Mouse (Mus musculus) heart, postnatal 0 days (tissue): Measurements from ENCODE around the gene Trmt2b. TPM values are rescaled to one million over a fixed set of nuclear protein-coding genes. Genes with fewer than 3 reads are reported as not detected.

Experiments
- ATAC-seq: fragments of 200-750 bp; cut with Nextera tagmentation; 2 replicates; pipeline ENCODE4 v1.8.0; 2017; ENCODE audit warnings: low read depth, moderate number of reproducible peaks, moderate library complexity; ENCODE audit not compliant: insufficient read depth
- DNase-seq: peaks from one replicate; pipeline ENCODE4 v3.0.0-alpha.2; 2016; ENCODE audit warnings: low spot score
- H3K27ac ChIP-seq: fragments of 300-500 bp; sonication (generic); 2 replicates; pipeline ENCODE4 v1.5.1; 2014; ENCODE audit warnings: low read depth, mild to moderate bottlenecking
- H3K27me3 ChIP-seq: fragments of 300-500 bp; sonication (generic); 2 replicates; pipeline ENCODE4 v1.6.1; 2014; ENCODE audit warnings: low read length, mixed read lengths; ENCODE audit not compliant: control insufficient read depth, insufficient read depth
- H3K36me3 ChIP-seq: fragments of 300-500 bp; sonication (generic); replicated peaks from 2 replicates; pipeline ENCODE4 v1.6.1; 2014; ENCODE audit warnings: low read length, mixed read lengths; ENCODE audit not compliant: control insufficient read depth, insufficient read depth
- H3K4me1 ChIP-seq: fragments of 300-500 bp; sonication (generic); 2 replicates; pipeline ENCODE4 v1.6.1; 2014; ENCODE audit warnings: antibody characterized with exemption; ENCODE audit not compliant: control insufficient read depth, insufficient read depth
- H3K4me2 ChIP-seq: fragments of 300-500 bp; sonication (generic); 2 replicates; pipeline ENCODE4 v1.6.1; 2014; ENCODE audit warnings: low read depth, mild to moderate bottlenecking, low read length, moderate library complexity
- H3K4me3 ChIP-seq: fragments of 300-500 bp; sonication (generic); 2 replicates; pipeline ENCODE4 v1.5.1; 2014; ENCODE audit warnings: low read depth, low read length
- H3K9ac ChIP-seq: fragments of 300-500 bp; sonication (generic); replicated peaks from 2 replicates; pipeline ENCODE4 v1.6.1; 2014; ENCODE audit warnings: low read depth, low read length, mixed read lengths
- H3K9me3 ChIP-seq: fragments of 300-500 bp; sonication (generic); replicated peaks from 2 replicates; pipeline ENCODE4 v1.6.1; 2016; ENCODE audit warnings: low read length; ENCODE audit not compliant: control insufficient read depth
- CTCF ChIP-seq: IDR thresholded peaks from 2 replicates; pipeline ENCODE4 v1.5.1; 2016; ENCODE audit warnings: antibody characterized with exemption, control low read depth, low read depth
- EP300 ChIP-seq: IDR thresholded peaks from 2 replicates; pipeline ENCODE4 v1.6.1; 2016; ENCODE audit warnings: antibody characterized with exemption, low read depth
- WGBS: fragments of 180-500 bp; shearing (Covaris S2); extraction: QIAGEN DNeasy Blood & Tissue Kit; methylation state at CpG from one replicate; pipeline ENCODE4 v1.1.7; 2014; 5-methylcytosine and 5-hydroxymethylcytosine counted together
- polyA plus RNA-seq: library from polyadenylated mRNA; unstranded; fragments of >200 nt; fragmentation: Nextera tagmentation; extraction: Ambion mirVana; gene quantifications from 2 replicates; pipeline ENCODE4 v1.2.1, GENCODE M21; 2015
- total RNA-seq: library from RNA; depleted of rRNA; stranded (reverse); fragments of >200 nt; gene quantifications from 2 replicates; pipeline ENCODE4 v1.2.3, GENCODE M21; 2014; ENCODE audit warnings: low replicate concordance

Gene Trmt2b
- total and polyA plus RNA-seq, 2 experiments from 2014 or later: 36.2 to 49.2 TPM

DNA sequence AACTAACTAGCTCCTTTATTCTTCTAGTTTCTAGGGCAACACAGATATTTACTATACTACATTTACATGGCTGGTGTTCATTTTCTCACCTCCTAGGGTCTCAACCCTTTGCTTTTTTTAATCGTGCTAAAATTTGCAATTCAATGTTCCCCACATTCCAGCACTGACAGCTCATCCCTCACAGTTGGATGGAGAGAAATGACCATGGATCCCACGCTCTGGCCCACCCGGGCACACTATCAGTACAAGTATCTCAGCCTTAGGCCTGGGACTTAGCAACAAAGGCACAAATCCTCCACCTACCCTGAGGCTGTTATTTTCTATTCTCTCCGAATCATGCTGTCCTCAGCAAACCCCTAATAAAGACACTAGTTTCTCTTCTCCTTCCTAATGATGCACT lies 9.0 kb upstream of the Trmt2b start:
- DNase-seq (no peak), ATAC-seq (no peak)
- no peak for TF ChIP-seq EP300
- TF ChIP-seq CTCF: no peak
- Histone ChIP-seq H3K4me1 (no peaks in the 10 kb centered on the region), H3K36me3 (no peaks in the 10 kb centered on the region), H3K4me2 (no peak overlapping the region), H3K9ac (no peak overlapping the region), H3K27ac (no peak overlapping the region), H3K9me3 (no peaks in the 10 kb centered on the region), H3K4me3 (no peak overlapping the region), H3K27me3 (no peaks in the 10 kb centered on the region)
- WGBS: 64% methylated on average over 4 of the region's 4 CpGs

DNA sequence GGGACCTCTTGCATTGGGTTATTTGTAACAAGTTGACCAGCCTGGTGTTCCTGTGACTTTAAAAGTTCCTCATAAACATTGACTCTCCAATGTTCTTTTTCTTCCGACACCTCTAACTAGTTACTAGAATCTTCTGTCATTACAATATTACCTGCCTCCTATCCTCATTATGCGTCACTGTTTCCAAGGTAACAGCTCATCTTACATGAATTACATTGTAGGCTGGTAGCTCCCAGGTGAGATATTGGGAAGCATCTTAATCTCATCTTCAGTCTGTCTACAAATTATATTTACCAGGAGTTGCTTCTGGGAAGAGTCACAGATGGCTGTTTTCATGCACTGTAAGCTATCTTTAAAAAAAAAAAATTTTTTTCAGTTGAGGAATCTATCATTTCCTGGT lies 8.3 kb upstream of the Trmt2b start:
- H3K9ac ChIP-seq: no peak overlapping the region
- no peak overlapping the region for H3K4me3 ChIP-seq
- no peaks in the 10 kb centered on the region for H3K36me3 ChIP-seq
- H3K27ac ChIP-seq: no peak overlapping the region
- H3K4me2 ChIP-seq: no peak overlapping the region
- ATAC-seq: no peak
- H3K4me1 ChIP-seq: no peaks in the 10 kb centered on the region
- no peak for TF ChIP-seq EP300
- no peak for TF ChIP-seq CTCF
- DNase-seq: no peak
- H3K27me3 ChIP-seq: no peaks in the 10 kb centered on the region
- whole genome bisulfite sequencing: 90% methylated on average over 2 of the region's 2 CpGs
- no peaks in the 10 kb centered on the region for H3K9me3 ChIP-seq

DNA sequence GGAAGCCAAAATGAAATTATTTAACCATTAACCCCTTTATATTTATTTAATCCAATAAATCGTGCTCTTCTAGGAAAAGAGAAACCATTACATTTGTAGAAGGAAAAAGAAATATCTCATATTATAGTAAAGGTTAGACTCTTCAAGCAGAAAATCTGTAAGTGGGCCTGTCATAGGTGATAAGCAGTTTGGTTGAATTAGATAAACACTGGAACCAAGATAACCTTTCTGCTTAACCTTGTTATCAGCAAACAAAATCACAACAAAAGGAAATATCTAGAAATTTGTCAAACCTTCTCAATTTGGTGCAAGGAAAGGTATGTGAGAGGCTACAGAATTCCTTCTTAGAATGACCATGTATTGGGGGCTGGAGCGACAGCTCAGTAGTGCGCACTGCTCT lies 3.7 kb upstream of the Trmt2b start:
- ATAC-seq (no peak), DNase-seq (no peak)
- H3K27ac ChIP-seq: no peak overlapping the region
- H3K27me3 ChIP-seq: no peaks in the 10 kb centered on the region
- H3K9ac ChIP-seq: no peak overlapping the region
- no peak overlapping the region for H3K4me3 ChIP-seq
- no peak for TF ChIP-seq EP300
- no peak for TF ChIP-seq CTCF
- no peaks in the 10 kb centered on the region for H3K9me3 ChIP-seq
- 72% methylated on average over 3 of the region's 3 CpGs for WGBS
- H3K4me1 ChIP-seq: no peaks in the 10 kb centered on the region
- no peaks in the 10 kb centered on the region for H3K36me3 ChIP-seq
- no peak overlapping the region for H3K4me2 ChIP-seq

DNA sequence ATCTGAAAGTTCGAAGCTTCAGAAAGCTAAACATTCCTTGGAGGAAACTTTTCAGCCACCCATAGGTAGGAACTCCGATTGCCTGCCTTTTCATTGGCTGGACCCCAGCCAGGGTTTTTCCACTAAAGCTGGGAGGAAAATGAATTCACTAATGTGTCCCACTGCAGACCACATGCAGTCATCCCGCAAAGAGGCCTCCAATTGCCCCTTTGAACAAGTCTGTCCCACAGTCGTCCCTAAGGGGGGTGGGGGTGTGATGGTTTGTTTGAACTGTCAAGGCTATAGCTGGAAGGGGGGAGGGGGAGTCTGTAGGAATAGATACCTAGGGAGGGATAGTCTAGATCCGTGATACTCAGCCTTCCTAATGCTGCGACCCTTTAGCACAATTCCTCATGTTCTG lies 1.1 kb downstream of the Trmt2b start:
- WGBS: 14% methylated on average over 6 of the region's 6 CpGs
- Histone ChIP-seq H3K9me3 (no peaks in the 10 kb centered on the region), H3K4me3 (peak overlapping the region; percentile 52), H3K27ac (peak overlapping the region; percentile 93), H3K9ac (peak overlapping the region; percentile 53; the same call in 1 of the 2 replicates), H3K36me3 (no peaks in the 10 kb centered on the region), H3K4me1 (no peaks in the 10 kb centered on the region), H3K27me3 (no peaks in the 10 kb centered on the region), H3K4me2 (peak overlapping the region; percentile 60)
- no peak for ATAC-seq
- TF ChIP-seq EP300: no peak
- TF ChIP-seq CTCF: no peak
- peak; percentile 12 for DNase-seq

DNA sequence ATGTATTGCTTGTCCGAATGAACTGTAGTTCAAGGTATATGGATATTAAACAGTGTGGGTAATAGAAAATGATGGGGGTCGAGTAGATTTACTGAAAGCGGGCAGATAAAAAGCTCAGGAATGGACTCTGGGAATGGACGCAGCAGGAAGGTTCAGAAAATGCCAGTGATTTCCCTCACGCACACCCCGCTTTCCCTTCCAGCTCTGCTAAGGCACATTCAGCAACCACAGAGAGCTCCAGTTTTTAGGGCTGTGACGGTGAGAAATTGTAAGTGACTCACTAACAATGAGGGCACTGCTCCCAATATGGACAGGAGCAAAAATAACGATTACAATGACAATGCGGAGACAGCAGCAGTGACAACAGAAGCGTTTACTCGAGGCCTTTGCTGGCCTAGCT lies 14.7 kb downstream of the Trmt2b start:
- H3K4me1 ChIP-seq: no peaks in the 10 kb centered on the region
- H3K36me3 ChIP-seq: peaks cover 41% of the 10 kb centered on the region
- no peaks in the 10 kb centered on the region for H3K9me3 ChIP-seq
- H3K4me3 ChIP-seq: no peak overlapping the region
- H3K27me3 ChIP-seq: no peaks in the 10 kb centered on the region
- H3K4me2 ChIP-seq: no peak overlapping the region
- no peak for ATAC-seq
- no peak overlapping the region for H3K9ac ChIP-seq
- no peak for TF ChIP-seq EP300
- TF ChIP-seq CTCF: no peak
- DNase-seq: no peak
- no peak overlapping the region for H3K27ac ChIP-seq
- WGBS: 81% methylated on average over 11 of the region's 11 CpGs

DNA sequence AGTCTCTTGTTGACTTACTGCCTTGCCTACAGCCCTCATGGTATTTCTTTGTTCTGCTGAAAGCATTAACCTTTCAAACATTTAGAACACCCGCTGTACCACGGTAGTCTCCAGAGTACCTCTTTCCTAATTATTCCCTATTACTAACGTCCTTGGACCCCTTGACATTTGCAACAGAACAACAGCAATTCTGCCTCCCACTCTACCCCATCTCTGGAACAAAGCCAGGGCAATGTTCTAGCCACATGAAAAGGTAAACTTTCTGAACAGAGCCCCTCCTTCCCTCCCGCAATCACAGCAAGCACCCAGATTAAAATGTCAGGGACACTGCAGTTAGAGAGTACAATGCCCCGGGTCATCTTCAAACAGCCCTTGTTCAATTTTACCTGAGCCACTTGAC lies 15.6 kb downstream of the Trmt2b start:
- Histone ChIP-seq H3K27ac (no peak overlapping the region), H3K9ac (no peak overlapping the region), H3K4me3 (no peak overlapping the region), H3K27me3 (no peaks in the 10 kb centered on the region), H3K36me3 (peaks cover 41% of the 10 kb centered on the region), H3K4me1 (no peaks in the 10 kb centered on the region), H3K9me3 (no peaks in the 10 kb centered on the region), H3K4me2 (no peak overlapping the region)
- no peak for DNase-seq
- TF ChIP-seq CTCF (no peak), EP300 (no peak)
- no peak for ATAC-seq
- WGBS: 64% methylated on average over 5 of the region's 5 CpGs
